7 mouse cellular contexts compared by ENCODE assay signal in the genomic region with DNA sequence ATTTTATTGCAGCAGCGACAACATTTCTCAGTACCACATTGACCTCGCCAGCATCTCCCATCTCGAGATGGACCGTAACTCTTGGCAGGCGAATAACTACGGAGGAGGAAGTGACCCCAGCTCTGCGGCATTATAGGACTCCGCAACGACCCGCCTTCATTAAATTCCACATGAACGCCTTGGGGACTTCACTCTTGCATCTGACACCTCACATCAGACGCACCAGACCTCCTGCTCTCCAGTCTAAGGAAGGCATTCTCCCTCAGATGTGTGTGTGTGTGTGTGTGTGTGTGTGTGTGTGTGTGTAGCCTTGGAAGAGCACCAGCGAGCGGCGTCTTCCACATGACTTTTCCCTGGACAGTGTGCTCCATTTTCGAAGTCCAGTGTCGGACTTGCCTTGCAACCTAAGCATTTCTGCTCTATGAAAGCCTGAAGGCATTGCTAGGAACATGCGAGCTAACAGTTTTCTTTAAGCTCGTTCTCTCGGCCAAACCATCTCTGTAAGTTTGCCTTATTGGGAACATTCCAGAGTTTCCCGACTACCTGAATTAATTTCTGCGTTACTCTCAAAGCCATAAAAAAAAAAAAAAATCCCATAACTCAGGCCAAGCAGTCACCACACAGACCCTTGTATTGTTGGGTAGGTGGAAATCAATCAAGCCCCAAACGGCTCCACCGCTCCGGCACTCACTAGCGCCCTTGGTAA. TPM values are rescaled to one million over a fixed set of nuclear protein-coding genes. Genes with fewer than 3 reads are reported as not detected.
A peak's percentile ranks its signal among the peaks of the same experiment; 100 is the strongest.
DNase-seq lines count a peak whose midpoint lies in the region; ATAC-seq and TF ChIP-seq lines count a peak whose summit lies in the region.

No protein-coding gene starts in this region.

- no peak for TF ChIP-seq CTCF in lung, embryonic 14.5 days (IDR thresholded peaks at IDR 0.05; ENCODE audit: low read depth)
- no peak for TF ChIP-seq CTCF in liver, embryonic 14.5 days (IDR thresholded peaks at IDR 0.05; ENCODE audit: low read depth)
- no peak for TF ChIP-seq CTCF in small intestine, adult 2 months (IDR thresholded peaks at IDR 0.05; ENCODE audit: extremely low read depth, insufficient read length, insufficient replicate concordance, low read depth, low read length)

- H3K4me2 ChIP-seq in lung, embryonic 14.5 days: peak overlapping the region; percentile 95
- H3K4me2 ChIP-seq in hindbrain, embryonic 13.5 days: peak overlapping the region; percentile 71
- peak overlapping the region; percentile 43 for H3K4me2 ChIP-seq in liver, embryonic 14.5 days (ENCODE audit: low read depth)

- peak overlapping the region; percentile 57 for H3K9ac ChIP-seq in lung, embryonic 14.5 days
- peak overlapping the region; percentile 81 for H3K9ac ChIP-seq in hindbrain, embryonic 13.5 days
- H3K9ac ChIP-seq in liver, embryonic 14.5 days (replicated peaks): no peak overlapping the region

- H3K27ac ChIP-seq in lung, embryonic 14.5 days (ENCODE audit: low read depth): 0 out of 2 replicates have a peak overlapping the region, but pooled peaks have one; percentile 18
- peak overlapping the region; percentile 89 for H3K27ac ChIP-seq in hindbrain, embryonic 13.5 days
- no peak overlapping the region for H3K27ac ChIP-seq in liver, embryonic 14.5 days
- no peak overlapping the region for H3K27ac ChIP-seq in small intestine, adult 2 months (ENCODE audit: insufficient read depth, low read depth, low read length)

- H3K9me3 ChIP-seq in lung, embryonic 14.5 days (ENCODE audit: low read depth, low read length): no peaks in the 10 kb centered on the region
- H3K9me3 ChIP-seq in hindbrain, embryonic 13.5 days: no peaks in the 10 kb centered on the region
- no peaks in the 10 kb centered on the region for H3K9me3 ChIP-seq in liver, embryonic 14.5 days (ENCODE audit: control insufficient read depth, low read length)

- no peak for TF ChIP-seq EP300 in liver, embryonic 14.5 days (IDR thresholded peaks at IDR 0.05; ENCODE audit: low read depth)

- H3K27me3 ChIP-seq in lung, embryonic 14.5 days (ENCODE audit: insufficient read depth, low read length): peaks cover 11% of the 10 kb centered on the region
- peaks cover 17% of the 10 kb centered on the region for H3K27me3 ChIP-seq in hindbrain, embryonic 13.5 days
- H3K27me3 ChIP-seq in liver, embryonic 14.5 days (ENCODE audit: control insufficient read depth, insufficient read depth, low read length): peaks cover 35% of the 10 kb centered on the region
- H3K27me3 ChIP-seq in small intestine, adult 2 months (ENCODE audit: control insufficient read depth, insufficient read depth, low read length): peaks cover 7% of the 10 kb centered on the region

- H3K4me3 ChIP-seq in lung, embryonic 14.5 days (ENCODE audit: low read depth, low read length): peak overlapping the region; percentile 51
- H3K4me3 ChIP-seq in hindbrain, embryonic 13.5 days: peak overlapping the region; percentile 68
- peak overlapping the region in 1 of 2 experiments; percentile 27; a peak in 2 of 4 replicates for H3K4me3 ChIP-seq in liver, embryonic 14.5 days (ENCODE audit: insufficient read depth in 1 of 2, low read depth in 2 of 2, low read length in 2 of 2)
- peak overlapping the region; percentile 48 for H3K4me3 ChIP-seq in small intestine, adult 2 months (ENCODE audit: low read depth, low read length)

- TF ChIP-seq POLR2A in small intestine, adult 2 months (IDR thresholded peaks at IDR 0.05; ENCODE audit: low read depth, low read length): no peak

- no peaks in the 10 kb centered on the region for H3K4me1 ChIP-seq in lung, embryonic 14.5 days (ENCODE audit: insufficient read depth)
- H3K4me1 ChIP-seq in hindbrain, embryonic 13.5 days (replicated peaks): peaks cover 30% of the 10 kb centered on the region
- H3K4me1 ChIP-seq in liver, embryonic 14.5 days (replicated peaks; ENCODE audit: control insufficient read depth in 2 of 2, insufficient read depth in 2 of 2, low read length in 1 of 2): no peaks in the 10 kb centered on the region
- H3K4me1 ChIP-seq in small intestine, adult 2 months (ENCODE audit: control insufficient read depth, insufficient read depth, insufficient read length, low read length): no peaks in the 10 kb centered on the region

- H3K36me3 ChIP-seq in lung, embryonic 14.5 days (ENCODE audit: insufficient read depth): no peaks in the 10 kb centered on the region
- no peaks in the 10 kb centered on the region for H3K36me3 ChIP-seq in hindbrain, embryonic 13.5 days
- no peaks in the 10 kb centered on the region for H3K36me3 ChIP-seq in liver, embryonic 14.5 days (replicated peaks; ENCODE audit: control insufficient read depth, insufficient read depth, low read depth)
- H3K36me3 ChIP-seq in small intestine, adult 2 months (ENCODE audit: control insufficient read depth, insufficient read depth, low read length): no peaks in the 10 kb centered on the region

- DNase-seq in lung, embryonic 14.5 days: peak; percentile 55
- no peak for DNase-seq in lung, postnatal 36 days
- peak; percentile 57 for DNase-seq in embryo, embryonic 9.5 days (ENCODE audit: extremely low spot score)
- DNase-seq in liver, embryonic 14.5 days (ENCODE audit: low read depth in 3 of 3, low spot score in 3 of 3): no peak
- DNase-seq in urinary bladder, postnatal 25 days (ENCODE audit: low spot score): no peak

- WGBS in lung, embryonic 14.5 days: under 1% methylated on average over 26 of the region's 26 CpGs
- under 1% methylated on average over 26 of the region's 26 CpGs for WGBS in hindbrain, embryonic 13.5 days
- WGBS in liver, embryonic 14.5 days (ENCODE audit: insufficient replicate concordance): 3% methylated on average over 26 of the region's 26 CpGs
- WGBS in small intestine, adult 2 months: 2% methylated on average over 26 of the region's 26 CpGs

- peak; percentile 32; the same call in 1 of the 2 replicates for ATAC-seq in lung, embryonic 14.5 days (ENCODE audit: insufficient read depth)
- no peak; the same call in 1 of the 2 replicates for ATAC-seq in hindbrain, embryonic 13.5 days (ENCODE audit: low FRiP score)
- ATAC-seq in liver, embryonic 14.5 days (ENCODE audit: insufficient read depth): no peak

RNA-seq across cellular contexts. Expression of a gene that starts 1.0 kb away (rescaled TPM):
- polyA plus RNA-seq in lung, embryonic 14.5 days (2014; fragmentation: Nextera tagmentation; extraction: Ambion mirVana): 2.4 and 2.6 TPM in 2 replicates
- polyA plus RNA-seq in hindbrain, embryonic 13.5 days (2015; fragmentation: Nextera tagmentation; extraction: Ambion mirVana): 13.7 and 14.4 TPM in 2 replicates
- 0.01 and 0.04 TPM in 2 replicates for polyA plus RNA-seq in liver, embryonic 14.5 days (2012; rRNA removed)
- 0.01 and 0.04 TPM in 2 replicates for polyA plus RNA-seq in liver, embryonic 14.5 days (2014; fragmentation: Nextera tagmentation; extraction: Ambion mirVana)
- 0.04 and 0.14 TPM in 2 replicates for polyA plus RNA-seq in small intestine, adult 2 months (2012; rRNA removed)

Comparison
In these comparisons a context has a peak if more than half of its experiments do, and no peak if none do; other contexts are left out.
1. DNase-seq: peak in lung, embryonic 14.5 days (single experiment) and embryo, embryonic 9.5 days (single experiment); none in lung, postnatal 36 days (single experiment), liver, embryonic 14.5 days (0 of 3) and urinary bladder, postnatal 25 days (single experiment).
2. H3K27ac ChIP-seq: peak in lung, embryonic 14.5 days (single experiment) and hindbrain, embryonic 13.5 days (single experiment); none in liver, embryonic 14.5 days (single experiment) and small intestine, adult 2 months (single experiment).
3. H3K4me2 ChIP-seq: peak in every context shown above with its lines; median percentile 95 in lung, embryonic 14.5 days; 71 in hindbrain, embryonic 13.5 days; 43 in liver, embryonic 14.5 days.